Mouse (Mus musculus): ENCODE measurements around the gene Mrpl33. TPM values are rescaled to one million over a fixed set of nuclear protein-coding genes. Genes with fewer than 3 reads are reported as not detected.

The Mrpl33 gene
- 197 and 201 TPM in 2 replicates for polyA plus RNA-seq (2016; fragmentation: Nextera tagmentation; extraction: Ambion mirVana)

GRCm38 (mm10) chr5:31596481-31597429 lies at the start of gene Mrpl33:
Mrpl33 (plus strand) TSS chr5:31596935.
- H3K9ac ChIP-seq, result peak within 1 kb of the TSS; percentile 40; the same call in 1 of the 2 replicates
- H3K27me3 ChIP-seq (replicated peaks), result 0 out of 2 replicates have a peak, but pooled peaks cover 5% of the 10 kb centered on the region
- H3K27ac ChIP-seq, result no peak within 1 kb of the TSS
- H3K4me3 ChIP-seq, result peak within 1 kb of the TSS; percentile 31
- peak within 1 kb of the TSS; percentile 59 for H3K4me2 ChIP-seq (replicated peaks)
- no peak for ATAC-seq (ENCODE audit: low FRiP score, low read depth)
- H3K36me3 ChIP-seq, result no peaks in the 10 kb centered on the region
- 0 out of 2 replicates have a peak, but pooled peaks cover 6% of the 10 kb centered on the region for H3K4me1 ChIP-seq
- no peaks in the 10 kb centered on the region for H3K9me3 ChIP-seq
- WGBS, result 9% methylated on average over 26 of the region's 26 CpGs

- Histone ChIP-seq H3K9me3 (no peaks in the 10 kb centered on the region), H3K4me3 (no peak overlapping the region), H3K27ac (no peak overlapping the region), H3K4me1 (0 out of 2 replicates have a peak, but pooled peaks cover 4% of the 10 kb centered on the region), H3K27me3 (replicated peaks) (no peaks in the 10 kb centered on the region), H3K4me2 (replicated peaks) (no peak overlapping the region), H3K36me3 (peaks cover 45% of the 10 kb centered on the region), H3K9ac (no peak overlapping the region)
- no peak for ATAC-seq (ENCODE audit: low FRiP score, low read depth)
- 19% methylated on average over 1 of the region's 1 CpGs for WGBS
Measured at GRCm38 (mm10) chr5:31559401-31559800, 37.3 kb upstream of the Mrpl33 start.

GRCm38 (mm10) chr5:31560352-31560751 lies 36.4 kb upstream of the Mrpl33 start:
- 89% methylated on average over 2 of the region's 2 CpGs for WGBS
- no peak for ATAC-seq (ENCODE audit: low FRiP score, low read depth)

GRCm38 (mm10) chr5:31562036-31562666 lies 34.6 kb upstream of the Mrpl33 start:
- no peak overlapping the region for H3K9ac ChIP-seq
- no peak overlapping the region for H3K27ac ChIP-seq
- no peak for ATAC-seq (ENCODE audit: low FRiP score, low read depth)
- H3K36me3 ChIP-seq, result peaks cover 25% of the 10 kb centered on the region
- no peaks in the 10 kb centered on the region for H3K27me3 ChIP-seq (replicated peaks)
- WGBS, result 90% methylated on average over 7 of the region's 7 CpGs
- H3K4me3 ChIP-seq, result no peak overlapping the region
- H3K9me3 ChIP-seq, result no peaks in the 10 kb centered on the region
- H3K4me2 ChIP-seq (replicated peaks), result no peak overlapping the region
- 0 out of 2 replicates have a peak, but pooled peaks cover 4% of the 10 kb centered on the region for H3K4me1 ChIP-seq

More at GRCm38 (mm10) chr5:31560352-31560751, 36.4 kb upstream of the Mrpl33 start:
- H3K36me3 ChIP-seq, result peaks cover 38% of the 10 kb centered on the region
- H3K9me3 ChIP-seq, result no peaks in the 10 kb centered on the region
- H3K27me3 ChIP-seq (replicated peaks), result no peaks in the 10 kb centered on the region
- H3K9ac ChIP-seq, result no peak overlapping the region
- 0 out of 2 replicates have a peak, but pooled peaks cover 4% of the 10 kb centered on the region for H3K4me1 ChIP-seq
- H3K4me2 ChIP-seq (replicated peaks), result no peak overlapping the region
- no peak overlapping the region for H3K4me3 ChIP-seq
- no peak overlapping the region for H3K27ac ChIP-seq

- Histone ChIP-seq H3K36me3 (peaks cover 18% of the 10 kb centered on the region), H3K9me3 (no peaks in the 10 kb centered on the region), H3K9ac (no peak overlapping the region), H3K4me2 (replicated peaks) (no peak overlapping the region), H3K27ac (no peak overlapping the region), H3K4me1 (0 out of 2 replicates have a peak, but pooled peaks cover 4% of the 10 kb centered on the region), H3K27me3 (replicated peaks) (no peaks in the 10 kb centered on the region), H3K4me3 (no peak overlapping the region)
- 12% methylated on average over 6 of the region's 6 CpGs for WGBS
- ATAC-seq (ENCODE audit: low FRiP score, low read depth), result no peak
Measured at GRCm38 (mm10) chr5:31563496-31563895, 33.2 kb upstream of the Mrpl33 start.

- Histone ChIP-seq H3K36me3 (peaks cover 18% of the 10 kb centered on the region), H3K9me3 (no peaks in the 10 kb centered on the region), H3K9ac (no peak overlapping the region), H3K27ac (no peak overlapping the region), H3K4me3 (no peak overlapping the region), H3K27me3 (replicated peaks) (no peaks in the 10 kb centered on the region), H3K4me2 (replicated peaks) (no peak overlapping the region), H3K4me1 (0 out of 2 replicates have a peak, but pooled peaks cover 4% of the 10 kb centered on the region)
- ATAC-seq (ENCODE audit: low FRiP score, low read depth), result no peak
- WGBS, result 42% methylated on average over 7 of the region's 7 CpGs
Measured at GRCm38 (mm10) chr5:31563905-31564304, 32.8 kb upstream of the Mrpl33 start.

- no peak for ATAC-seq (ENCODE audit: low FRiP score, low read depth)
- no peaks in the 10 kb centered on the region for H3K27me3 ChIP-seq (replicated peaks)
- no peaks in the 10 kb centered on the region for H3K9me3 ChIP-seq
- 0 out of 2 replicates have a peak, but pooled peaks cover 4% of the 10 kb centered on the region for H3K4me1 ChIP-seq
- H3K4me3 ChIP-seq, result no peak overlapping the region
- WGBS, result 90% methylated on average over 4 of the region's 4 CpGs
- H3K4me2 ChIP-seq (replicated peaks), result no peak overlapping the region
- no peak overlapping the region for H3K9ac ChIP-seq
- H3K36me3 ChIP-seq, result peaks cover 12% of the 10 kb centered on the region
- H3K27ac ChIP-seq, result no peak overlapping the region
Measured at GRCm38 (mm10) chr5:31564976-31565375, 31.8 kb upstream of the Mrpl33 start.

- Histone ChIP-seq H3K27ac (no peak overlapping the region), H3K36me3 (peaks cover 6% of the 10 kb centered on the region; the same call in 1 of the 2 replicates), H3K9me3 (no peaks in the 10 kb centered on the region), H3K4me1 (peaks cover 4% of the 10 kb centered on the region; the same call in 1 of the 2 replicates), H3K27me3 (replicated peaks) (no peaks in the 10 kb centered on the region), H3K9ac (no peak overlapping the region), H3K4me3 (no peak overlapping the region), H3K4me2 (replicated peaks) (no peak overlapping the region)
- ATAC-seq (ENCODE audit: low FRiP score, low read depth), result no peak
- WGBS, result 80% methylated on average over 7 of the region's 7 CpGs
Measured at GRCm38 (mm10) chr5:31566026-31566425, 30.7 kb upstream of the Mrpl33 start.

GRCm38 (mm10) chr5:31566457-31566856 lies 30.3 kb upstream of the Mrpl33 start:
- Histone ChIP-seq H3K27ac (no peak overlapping the region), H3K36me3 (peaks cover 4% of the 10 kb centered on the region; the same call in 1 of the 2 replicates), H3K4me1 (peaks cover 6% of the 10 kb centered on the region; the same call in 1 of the 2 replicates), H3K9ac (no peak overlapping the region), H3K4me3 (no peak overlapping the region), H3K9me3 (no peaks in the 10 kb centered on the region), H3K27me3 (replicated peaks) (no peaks in the 10 kb centered on the region), H3K4me2 (replicated peaks) (no peak overlapping the region)
- ATAC-seq (ENCODE audit: low FRiP score, low read depth), result no peak
- 51% methylated on average over 3 of the region's 3 CpGs for WGBS

- H3K9me3 ChIP-seq, result no peaks in the 10 kb centered on the region
- no peak for ATAC-seq (ENCODE audit: low FRiP score, low read depth)
- H3K9ac ChIP-seq, result no peak overlapping the region
- H3K36me3 ChIP-seq, result no peaks in the 10 kb centered on the region
- 87% methylated on average over 5 of the region's 5 CpGs for WGBS
- no peak overlapping the region for H3K27ac ChIP-seq
- H3K4me3 ChIP-seq, result no peak overlapping the region
- no peaks in the 10 kb centered on the region for H3K27me3 ChIP-seq (replicated peaks)
- peaks cover 7% of the 10 kb centered on the region; the same call in 1 of the 2 replicates for H3K4me1 ChIP-seq
- no peak overlapping the region for H3K4me2 ChIP-seq (replicated peaks)
Measured at GRCm38 (mm10) chr5:31567951-31568657, 28.6 kb upstream of the Mrpl33 start.

GRCm38 (mm10) chr5:31571023-31571608 lies 25.6 kb upstream of the Mrpl33 start:
- Histone ChIP-seq H3K27ac (no peak overlapping the region), H3K4me1 (peaks cover 4% of the 10 kb centered on the region; the same call in 1 of the 2 replicates), H3K4me3 (no peak overlapping the region), H3K9ac (0 out of 2 replicates have a peak overlapping the region, but pooled peaks have one; percentile 33), H3K36me3 (no peaks in the 10 kb centered on the region), H3K9me3 (no peaks in the 10 kb centered on the region), H3K27me3 (replicated peaks) (no peaks in the 10 kb centered on the region), H3K4me2 (replicated peaks) (peak overlapping the region; percentile 40)
- WGBS, result 14% methylated on average over 20 of the region's 20 CpGs
- no peak for ATAC-seq (ENCODE audit: low FRiP score, low read depth)

All from neural tube, embryonic 12.5 days (tissue).